Mouse (Mus musculus): Measurements from ENCODE around the gene Zmym2. TPM values are rescaled to one million over a fixed set of nuclear protein-coding genes. Genes with fewer than 3 reads are reported as not detected.
"Not testable (repeated sequence)": the region's sequence is repeated elsewhere in the genome, so short reads cannot be mapped to it uniquely, and the experiment has no call there.

Zmym2 gene
- polyA plus RNA-seq, 2 experiments, result 6.6 to 6.7 TPM

DNA sequence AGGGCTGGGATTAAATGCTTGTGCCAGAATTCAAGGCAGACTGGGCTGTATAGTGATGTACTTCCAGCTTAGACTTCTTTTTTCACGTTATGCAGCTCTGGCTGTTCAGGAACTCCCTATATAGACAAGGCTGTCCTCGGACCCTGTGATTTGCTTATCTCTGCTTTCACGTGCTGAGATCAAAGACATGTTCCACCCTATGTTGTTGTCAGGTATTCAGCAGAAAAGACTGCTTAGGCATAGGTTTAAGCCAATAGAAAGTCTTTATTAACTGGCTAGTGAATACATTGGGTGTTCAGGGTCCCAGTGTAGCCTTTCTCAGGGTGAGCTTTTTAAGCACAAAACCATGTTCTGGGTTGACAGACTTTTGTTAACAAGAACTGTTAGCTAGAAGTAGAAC, 5.2 kb upstream of the Zmym2 start:
- WGBS (ENCODE audit: insufficient replicate concordance), result 17% methylated on average over 3 of the region's 3 CpGs
- Histone ChIP-seq H3K27ac (no peak overlapping the region), H3K36me3 (replicated peaks; ENCODE audit: control insufficient read depth, insufficient read depth, low read depth) (no peaks in the 10 kb centered on the region), H3K4me1 (replicated peaks; ENCODE audit: control insufficient read depth in 2 of 2, insufficient read depth in 2 of 2, low read length in 1 of 2) (no peaks in the 10 kb centered on the region), H3K9ac (replicated peaks) (no peak overlapping the region), H3K4me2 (ENCODE audit: low read depth) (no peak overlapping the region), H3K27me3 (ENCODE audit: control insufficient read depth, insufficient read depth, low read length) (no peaks in the 10 kb centered on the region), H3K9me3 (ENCODE audit: control insufficient read depth, low read length) (no peaks in the 10 kb centered on the region), H3K4me3 (ENCODE audit: insufficient read depth in 1 of 2, low read depth in 2 of 2, low read length in 2 of 2) (no peak overlapping the region)
- ATAC-seq (ENCODE audit: insufficient read depth), result no peak
- no peak for DNase-seq (ENCODE audit: low read depth in 3 of 3, low spot score in 3 of 3)
- no peak for TF ChIP-seq EP300 (IDR thresholded peaks at IDR 0.05; ENCODE audit: low read depth)
- TF ChIP-seq CTCF (IDR thresholded peaks at IDR 0.05; ENCODE audit: low read depth), result no peak

DNA sequence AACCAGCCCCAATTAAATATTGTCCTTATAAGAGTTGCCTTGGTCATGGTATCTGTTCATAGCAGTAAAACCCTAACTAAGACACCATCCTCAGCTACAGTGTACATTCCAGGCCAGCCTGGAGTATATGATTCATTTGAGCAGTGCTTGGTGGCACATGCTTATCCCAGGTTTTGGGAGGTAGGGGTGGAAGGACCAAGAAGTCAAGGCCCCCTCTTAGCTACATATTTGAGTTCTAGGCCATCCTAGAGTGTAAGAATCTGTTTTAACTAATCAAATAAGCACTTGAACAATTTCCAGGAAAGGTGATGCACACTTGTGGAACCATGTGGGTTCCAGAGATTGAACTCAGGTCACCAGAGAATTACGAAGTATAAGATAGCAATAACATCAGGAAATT, 3.0 kb upstream of the Zmym2 start:
- Histone ChIP-seq H3K27ac (no peak overlapping the region), H3K9me3 (ENCODE audit: control insufficient read depth, low read length) (no peaks in the 10 kb centered on the region), H3K27me3 (ENCODE audit: control insufficient read depth, insufficient read depth, low read length) (no peaks in the 10 kb centered on the region), H3K4me3 (ENCODE audit: insufficient read depth in 1 of 2, low read depth in 2 of 2, low read length in 2 of 2) (no peak overlapping the region), H3K9ac (replicated peaks) (no peak overlapping the region), H3K4me1 (replicated peaks; ENCODE audit: control insufficient read depth in 2 of 2, insufficient read depth in 2 of 2, low read length in 1 of 2) (peaks cover 6 to 8% of the 10 kb centered on the region in 2 experiments), H3K4me2 (ENCODE audit: low read depth) (no peak overlapping the region), H3K36me3 (replicated peaks; ENCODE audit: control insufficient read depth, insufficient read depth, low read depth) (no peaks in the 10 kb centered on the region)
- WGBS (ENCODE audit: insufficient replicate concordance), result 68% methylated on average over 1 of the region's 1 CpGs
- DNase-seq (ENCODE audit: low read depth in 3 of 3, low spot score in 3 of 3), result no peak
- TF ChIP-seq EP300 (IDR thresholded peaks at IDR 0.05; ENCODE audit: low read depth) (no peak), CTCF (IDR thresholded peaks at IDR 0.05; ENCODE audit: low read depth) (no peak)
- no peak for ATAC-seq (ENCODE audit: insufficient read depth)

DNA sequence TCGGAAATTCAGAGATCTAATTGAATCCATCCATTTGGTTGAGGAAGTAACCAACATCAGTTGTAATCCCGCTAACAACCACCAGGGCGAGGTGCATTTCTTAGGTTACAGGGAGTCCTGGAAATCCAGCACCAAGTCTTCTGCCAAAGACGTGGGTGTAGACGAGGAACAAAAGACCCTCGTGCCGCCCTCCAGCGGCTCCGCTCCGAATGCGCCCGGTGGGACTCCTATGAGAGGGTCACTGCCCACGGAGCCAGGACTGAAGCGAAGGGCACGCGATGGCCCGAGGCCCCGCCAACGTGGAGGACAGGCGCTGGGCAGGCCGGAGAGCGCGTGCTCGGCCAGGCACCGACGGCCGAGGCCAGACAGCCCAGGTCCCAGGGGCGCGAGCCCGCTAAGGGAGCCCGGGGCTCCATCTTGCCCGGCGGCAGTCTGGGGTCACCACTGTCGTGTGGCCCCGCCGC, 1.1 kb upstream of the Zmym2 start:
- TF ChIP-seq EP300 (IDR thresholded peaks at IDR 0.05; ENCODE audit: low read depth) (no peak), CTCF (IDR thresholded peaks at IDR 0.05; ENCODE audit: low read depth) (peak; percentile 82)
- peak; percentile 8 for ATAC-seq (ENCODE audit: insufficient read depth)
- WGBS (ENCODE audit: insufficient replicate concordance), result 2% methylated on average over 36 of the region's 36 CpGs

DNA sequence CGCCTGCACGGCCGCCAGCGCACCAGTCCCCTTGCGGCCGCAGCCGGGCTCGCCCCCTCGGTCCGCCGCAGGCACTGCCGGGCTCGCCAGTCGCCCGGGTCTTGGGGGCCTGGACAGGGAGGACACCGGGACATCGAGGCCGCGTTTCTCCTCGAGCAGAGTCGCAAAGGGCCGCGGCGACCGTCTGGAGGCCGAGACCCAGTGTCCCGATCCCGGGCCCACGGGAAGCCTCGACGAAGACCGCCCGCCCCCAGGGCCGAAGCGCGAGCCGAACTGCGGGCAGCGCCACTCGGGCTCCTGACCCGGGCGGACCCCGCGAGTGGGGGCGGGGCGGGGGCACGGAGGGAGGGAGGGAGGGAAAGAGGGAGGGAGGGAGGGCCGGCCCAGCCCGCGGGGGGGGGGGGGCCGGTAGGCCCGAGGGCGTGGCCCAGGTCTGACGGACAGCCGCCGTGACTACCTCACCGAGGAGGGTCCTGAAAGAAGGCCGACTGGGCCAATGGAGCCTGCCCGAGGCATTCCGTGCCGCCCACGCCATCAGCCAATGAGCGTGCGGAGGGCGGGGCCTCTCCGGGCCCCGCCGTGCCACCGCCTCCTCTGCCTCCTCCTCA, 363 bp upstream of the Zmym2 start:
- Histone ChIP-seq H3K9ac (replicated peaks) (peak overlapping the region; percentile 68), H3K4me3 (ENCODE audit: insufficient read depth in 1 of 2, low read depth in 2 of 2, low read length in 2 of 2) (peak overlapping the region; percentile 76 to 78), H3K27ac (peak overlapping the region; percentile 9; the same call in 1 of the 2 replicates), H3K4me1 (replicated peaks; ENCODE audit: control insufficient read depth in 2 of 2, insufficient read depth in 2 of 2, low read length in 1 of 2) (peaks cover 8 to 12% of the 10 kb centered on the region in 2 experiments), H3K4me2 (ENCODE audit: low read depth) (peak overlapping the region; percentile 96)
- not testable (repeated sequence) for H3K9me3 ChIP-seq (ENCODE audit: control insufficient read depth, low read length); H3K36me3 ChIP-seq (replicated peaks; ENCODE audit: control insufficient read depth, insufficient read depth, low read depth); H3K27me3 ChIP-seq (ENCODE audit: control insufficient read depth, insufficient read depth, low read length)
- peak; percentile 57 to 64 (median 60) for DNase-seq (ENCODE audit: low read depth in 3 of 3, low spot score in 3 of 3)
- WGBS (ENCODE audit: insufficient replicate concordance), result under 1% methylated on average over 38 of the region's 69 CpGs
- peak; percentile 95 for ATAC-seq (ENCODE audit: insufficient read depth)

More for the DNA sequence above, 1.1 kb upstream of the Zmym2 start:
- H3K27ac ChIP-seq, result no peak overlapping the region; the same call in 1 of the 2 replicates
- H3K9me3 ChIP-seq (ENCODE audit: control insufficient read depth, low read length), result no peaks in the 10 kb centered on the region
- H3K4me2 ChIP-seq (ENCODE audit: low read depth), result peak overlapping the region; percentile 96
- H3K4me1 ChIP-seq (replicated peaks; ENCODE audit: control insufficient read depth in 2 of 2, insufficient read depth in 2 of 2, low read length in 1 of 2), result peaks cover 8 to 11% of the 10 kb centered on the region in 2 experiments
- H3K4me3 ChIP-seq (ENCODE audit: insufficient read depth in 1 of 2, low read depth in 2 of 2, low read length in 2 of 2), result peak overlapping the region; percentile 50 to 76
- H3K36me3 ChIP-seq (replicated peaks; ENCODE audit: control insufficient read depth, insufficient read depth, low read depth), result no peaks in the 10 kb centered on the region; the same call in 1 of the 2 replicates
- DNase-seq (ENCODE audit: low read depth in 3 of 3, low spot score in 3 of 3), result peak; percentile 76 to 83 (median 78)
- no peaks in the 10 kb centered on the region for H3K27me3 ChIP-seq (ENCODE audit: control insufficient read depth, insufficient read depth, low read length)
- H3K9ac ChIP-seq (replicated peaks), result peak overlapping the region; percentile 57

DNA sequence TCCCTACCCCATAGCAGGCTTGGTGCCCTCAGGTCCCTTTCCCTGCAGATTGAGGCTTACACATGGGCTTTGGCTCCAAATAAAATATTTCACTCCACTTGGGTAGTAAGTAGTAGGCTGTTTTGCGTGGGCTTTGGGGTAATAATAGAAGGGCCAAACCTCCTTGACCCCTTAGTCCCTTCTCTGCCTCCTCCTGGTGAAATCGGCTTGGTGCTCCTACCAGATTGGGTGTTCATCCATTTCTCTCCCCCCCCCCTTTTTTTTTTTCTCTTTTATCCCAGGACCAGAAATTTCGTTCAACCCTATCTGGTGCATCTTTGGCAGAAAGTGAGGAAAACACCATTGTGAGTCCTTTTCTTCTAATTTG, 1.0 kb downstream of the Zmym2 start:
- H3K36me3 ChIP-seq (replicated peaks; ENCODE audit: control insufficient read depth, insufficient read depth, low read depth), result peaks cover 2% of the 10 kb centered on the region; the same call in 1 of the 2 replicates
- H3K27ac ChIP-seq, result peak overlapping the region; percentile 81
- H3K9ac ChIP-seq (replicated peaks), result peak overlapping the region; percentile 91
- peak overlapping the region; percentile 94 for H3K4me2 ChIP-seq (ENCODE audit: low read depth)
- 2% methylated on average over 3 of the region's 3 CpGs for WGBS (ENCODE audit: insufficient replicate concordance)
- DNase-seq (ENCODE audit: low read depth in 3 of 3, low spot score in 3 of 3), result no peak
- no peaks in the 10 kb centered on the region for H3K27me3 ChIP-seq (ENCODE audit: control insufficient read depth, insufficient read depth, low read length)
- H3K4me1 ChIP-seq (replicated peaks; ENCODE audit: control insufficient read depth in 2 of 2, insufficient read depth in 2 of 2, low read length in 1 of 2), result peaks cover 8 to 12% of the 10 kb centered on the region in 2 experiments
- no peaks in the 10 kb centered on the region for H3K9me3 ChIP-seq (ENCODE audit: control insufficient read depth, low read length)
- TF ChIP-seq CTCF (IDR thresholded peaks at IDR 0.05; ENCODE audit: low read depth) (no peak), EP300 (IDR thresholded peaks at IDR 0.05; ENCODE audit: low read depth) (no peak)
- peak overlapping the region; percentile 86 to 90 for H3K4me3 ChIP-seq (ENCODE audit: insufficient read depth in 1 of 2, low read depth in 2 of 2, low read length in 2 of 2)
- no peak for ATAC-seq (ENCODE audit: insufficient read depth)
